Mouse (Mus musculus): ENCODE results near the gene Rufy1. TPM values are rescaled to one million over a fixed set of nuclear protein-coding genes. Genes with fewer than 3 reads are reported as not detected.

Gene Rufy1
- total and polyA plus RNA-seq, 3 experiments: 8.3 to 31.4 (median 13.8) TPM

DNA sequence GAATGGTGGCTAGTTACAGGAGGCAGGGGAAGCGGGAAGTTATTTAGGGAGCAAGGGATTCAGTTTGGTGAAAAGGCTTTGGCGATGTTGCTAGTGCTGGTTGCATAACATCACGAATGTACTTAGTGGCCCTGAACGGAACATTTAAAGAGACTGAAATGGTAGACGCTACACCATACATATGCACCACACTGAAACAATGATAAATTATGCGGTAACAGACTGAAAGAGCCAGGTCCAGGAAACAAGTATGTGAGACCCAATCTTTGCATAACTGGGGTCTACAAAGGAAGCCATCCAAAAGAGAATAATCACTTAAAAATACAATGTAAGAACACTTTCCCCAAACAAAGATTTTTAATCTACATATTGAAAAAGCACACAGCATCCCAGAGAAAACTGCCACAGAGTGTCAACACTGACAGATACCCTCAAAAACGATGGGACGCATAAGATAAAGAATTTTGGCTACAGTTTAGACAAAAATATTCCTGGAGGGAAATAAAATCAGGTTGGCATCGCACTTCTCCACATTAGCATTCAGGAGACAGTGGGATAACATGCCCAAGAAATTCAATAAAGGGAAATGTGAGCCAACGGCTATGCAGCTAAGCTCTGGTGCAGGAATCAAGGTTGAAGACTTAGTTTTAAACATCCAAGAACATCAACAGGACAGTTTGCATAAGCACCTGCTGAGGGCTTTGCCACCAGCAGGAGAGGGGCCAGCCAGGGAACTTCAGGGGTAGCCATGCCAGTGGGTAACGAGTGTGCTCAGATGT, 41.4 kb upstream of the Rufy1 start:
- ATAC-seq (ENCODE audit: extremely low read depth, insufficient number of reproducible peaks, low FRiP score, poor library complexity, severe bottlenecking) (no peak), DNase-seq (ENCODE audit: low spot score) (no peak)
- TF ChIP-seq GATA2 (IDR thresholded peaks at IDR 0.05; ENCODE audit: borderline replicate concordance, low read depth, low read length) (no peak), GATA1 (IDR thresholded peaks at IDR 0.05; ENCODE audit: borderline replicate concordance, low read length) (no peak), POLR2AphosphoS5 (IDR thresholded peaks at IDR 0.05; ENCODE audit: insufficient replicate concordance, low read depth, low read length) (no peak), TAL1 (conservative IDR thresholded peaks at IDR 0.05; ENCODE audit: low read depth, low read length) (no peak), CTCF (IDR thresholded peaks at IDR 0.05; ENCODE audit: low read depth, low read length) (no peak)
- peaks cover 12% of the 10 kb centered on the region for H3K9me3 ChIP-seq (replicated peaks)
- no peaks in the 10 kb centered on the region for H3K36me3 ChIP-seq (replicated peaks)
- no peak overlapping the region for H3K4me3 ChIP-seq (ENCODE audit: low read depth, low read length)
- no peaks in the 10 kb centered on the region for H3K27me3 ChIP-seq (ENCODE audit: insufficient read depth, low read length)
- H3K4me1 ChIP-seq (ENCODE audit: insufficient read depth, low read depth, low read length): no peaks in the 10 kb centered on the region

DNA sequence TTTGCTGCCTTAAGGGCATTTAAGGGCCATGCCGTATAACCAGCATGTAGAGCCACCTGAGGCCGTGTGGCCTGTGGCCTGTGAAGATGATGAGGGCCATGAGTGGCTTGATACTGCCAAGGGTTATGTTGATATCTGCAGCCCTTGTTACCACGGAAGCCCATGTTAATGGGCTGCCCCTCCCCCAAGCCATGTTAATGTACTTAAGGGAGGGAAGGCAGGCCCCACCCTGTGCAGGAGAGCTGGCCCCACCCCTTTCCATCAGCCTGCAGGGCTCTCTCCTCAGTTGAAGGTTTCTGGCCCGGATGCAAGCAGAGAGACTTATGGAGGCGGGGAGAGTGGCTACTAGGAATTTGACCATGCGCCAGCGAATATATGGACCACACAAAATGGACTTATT, 30.6 kb upstream of the Rufy1 start:
- no peaks in the 10 kb centered on the region for H3K9me3 ChIP-seq (replicated peaks)
- DNase-seq (ENCODE audit: low spot score) (no peak), ATAC-seq (ENCODE audit: extremely low read depth, insufficient number of reproducible peaks, low FRiP score, poor library complexity, severe bottlenecking) (no peak)
- H3K4me1 ChIP-seq (ENCODE audit: insufficient read depth, low read depth, low read length): no peaks in the 10 kb centered on the region
- H3K4me3 ChIP-seq (ENCODE audit: low read depth, low read length): no peak overlapping the region
- no peaks in the 10 kb centered on the region for H3K27me3 ChIP-seq (ENCODE audit: insufficient read depth, low read length)
- H3K36me3 ChIP-seq (replicated peaks): no peaks in the 10 kb centered on the region
- no peak for TF ChIP-seq TAL1 (conservative IDR thresholded peaks at IDR 0.05; ENCODE audit: low read depth, low read length)
- no peak for TF ChIP-seq POLR2AphosphoS5 (IDR thresholded peaks at IDR 0.05; ENCODE audit: insufficient replicate concordance, low read depth, low read length)
- TF ChIP-seq GATA2 (IDR thresholded peaks at IDR 0.05; ENCODE audit: borderline replicate concordance, low read depth, low read length): no peak
- TF ChIP-seq GATA1 (IDR thresholded peaks at IDR 0.05; ENCODE audit: borderline replicate concordance, low read length): no peak
- no peak for TF ChIP-seq CTCF (IDR thresholded peaks at IDR 0.05; ENCODE audit: low read depth, low read length)

DNA sequence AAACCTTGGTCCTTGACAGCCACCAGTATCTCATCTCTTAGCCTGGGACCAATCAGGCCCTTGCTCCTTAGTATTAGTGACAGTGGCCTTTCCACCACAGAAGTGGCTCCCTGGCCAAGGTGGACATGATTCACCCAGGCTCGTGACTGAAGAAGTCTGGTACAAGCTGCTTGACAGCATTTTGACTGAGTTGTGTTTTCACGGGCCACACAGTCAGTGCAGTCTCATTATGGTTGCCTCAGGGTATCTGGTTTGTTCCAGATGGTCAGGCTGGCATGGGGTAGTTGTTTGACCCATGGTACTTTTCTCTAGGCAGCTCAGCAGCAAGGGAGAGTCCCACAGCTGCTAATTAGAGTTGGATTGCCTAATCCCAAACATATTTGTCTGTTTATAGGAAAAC, 28.3 kb upstream of the Rufy1 start:
- DNase-seq (ENCODE audit: low spot score): no peak
- TF ChIP-seq CTCF (IDR thresholded peaks at IDR 0.05; ENCODE audit: low read depth, low read length) (no peak), TAL1 (conservative IDR thresholded peaks at IDR 0.05; ENCODE audit: low read depth, low read length) (no peak), GATA1 (IDR thresholded peaks at IDR 0.05; ENCODE audit: borderline replicate concordance, low read length) (no peak), POLR2AphosphoS5 (IDR thresholded peaks at IDR 0.05; ENCODE audit: insufficient replicate concordance, low read depth, low read length) (no peak), GATA2 (IDR thresholded peaks at IDR 0.05; ENCODE audit: borderline replicate concordance, low read depth, low read length) (no peak)

DNA sequence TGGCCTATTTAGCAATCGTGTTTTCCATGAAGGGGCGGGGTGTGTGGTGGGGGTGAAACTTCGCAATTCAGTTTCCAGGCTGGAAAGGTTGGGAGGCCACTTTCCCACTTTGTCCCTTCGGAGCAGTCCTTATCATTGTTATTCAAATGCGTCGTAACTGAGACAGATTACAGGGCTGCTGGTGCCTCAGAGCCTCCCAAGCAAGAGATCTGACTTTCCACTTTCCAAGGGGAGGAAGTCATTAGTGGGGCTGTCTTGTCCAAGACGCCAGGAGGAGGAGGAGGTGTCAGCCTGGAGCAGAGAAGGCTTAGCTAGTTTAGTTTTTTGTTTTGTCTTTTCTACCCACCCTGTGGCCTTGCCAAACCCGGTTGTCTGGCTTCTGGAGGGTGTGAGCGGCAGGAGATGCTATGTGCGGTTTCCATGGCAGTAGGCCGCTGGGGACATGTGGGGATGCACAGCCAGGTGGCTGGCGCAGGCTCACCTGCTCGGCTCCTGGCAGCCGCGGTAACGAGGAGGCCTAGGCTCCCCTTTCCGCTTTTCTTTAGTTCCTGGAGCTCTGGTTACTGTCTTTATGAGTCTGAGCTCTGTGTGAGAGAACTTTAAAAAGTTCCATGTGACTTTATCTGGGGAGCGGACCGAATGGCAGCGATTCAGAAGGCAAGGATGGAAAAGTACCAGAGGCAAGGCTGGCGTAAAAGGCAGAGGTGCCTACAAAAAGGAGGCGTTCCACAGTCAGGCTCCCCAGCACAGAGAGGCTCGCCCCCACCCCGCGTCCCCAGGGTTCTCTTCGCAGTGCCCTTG, 26.4 kb upstream of the Rufy1 start:
- Histone ChIP-seq H3K4me3 (ENCODE audit: low read depth, low read length) (no peak overlapping the region), H3K9me3 (replicated peaks) (no peaks in the 10 kb centered on the region), H3K36me3 (replicated peaks) (no peaks in the 10 kb centered on the region), H3K27me3 (ENCODE audit: insufficient read depth, low read length) (no peaks in the 10 kb centered on the region), H3K4me1 (ENCODE audit: insufficient read depth, low read depth, low read length) (no peaks in the 10 kb centered on the region)
- DNase-seq (ENCODE audit: low spot score) (no peak), ATAC-seq (ENCODE audit: extremely low read depth, insufficient number of reproducible peaks, low FRiP score, poor library complexity, severe bottlenecking) (no peak)
- no peak for TF ChIP-seq CTCF (IDR thresholded peaks at IDR 0.05; ENCODE audit: low read depth, low read length)
- TF ChIP-seq GATA1 (IDR thresholded peaks at IDR 0.05; ENCODE audit: borderline replicate concordance, low read length): no peak
- no peak for TF ChIP-seq TAL1 (conservative IDR thresholded peaks at IDR 0.05; ENCODE audit: low read depth, low read length)
- TF ChIP-seq POLR2AphosphoS5 (IDR thresholded peaks at IDR 0.05; ENCODE audit: insufficient replicate concordance, low read depth, low read length): no peak
- no peak for TF ChIP-seq GATA2 (IDR thresholded peaks at IDR 0.05; ENCODE audit: borderline replicate concordance, low read depth, low read length)

More for the DNA sequence above, 28.3 kb upstream of the Rufy1 start:
- no peak for ATAC-seq (ENCODE audit: extremely low read depth, insufficient number of reproducible peaks, low FRiP score, poor library complexity, severe bottlenecking)
- no peaks in the 10 kb centered on the region for H3K4me1 ChIP-seq (ENCODE audit: insufficient read depth, low read depth, low read length)
- no peaks in the 10 kb centered on the region for H3K27me3 ChIP-seq (ENCODE audit: insufficient read depth, low read length)
- no peak overlapping the region for H3K4me3 ChIP-seq (ENCODE audit: low read depth, low read length)
- no peaks in the 10 kb centered on the region for H3K36me3 ChIP-seq (replicated peaks)
- H3K9me3 ChIP-seq (replicated peaks): no peaks in the 10 kb centered on the region

DNA sequence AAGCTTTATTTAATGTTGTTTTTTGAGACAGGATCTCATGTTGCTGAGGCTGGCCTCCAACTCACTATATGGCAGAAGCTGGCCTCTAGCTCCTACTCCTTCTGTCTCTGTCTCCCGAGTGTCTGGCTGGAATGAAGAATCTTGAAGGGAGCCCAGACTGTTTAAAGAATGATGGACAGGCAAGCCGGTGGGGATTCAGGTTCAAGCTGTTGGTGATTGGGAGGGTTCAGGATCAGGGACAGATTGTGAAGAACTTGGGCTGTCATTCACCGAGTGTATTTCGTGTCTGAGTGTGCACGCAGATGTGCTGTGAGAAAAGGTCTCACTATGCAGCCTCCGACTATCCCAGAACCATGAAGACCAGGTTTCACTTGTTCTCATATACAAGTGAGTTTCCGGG, 25.5 kb upstream of the Rufy1 start:
- ATAC-seq (ENCODE audit: extremely low read depth, insufficient number of reproducible peaks, low FRiP score, poor library complexity, severe bottlenecking) (no peak), DNase-seq (ENCODE audit: low spot score) (no peak)
- Histone ChIP-seq H3K27me3 (ENCODE audit: insufficient read depth, low read length) (no peaks in the 10 kb centered on the region), H3K9me3 (replicated peaks) (no peaks in the 10 kb centered on the region), H3K4me3 (ENCODE audit: low read depth, low read length) (no peak overlapping the region), H3K36me3 (replicated peaks) (no peaks in the 10 kb centered on the region), H3K4me1 (ENCODE audit: insufficient read depth, low read depth, low read length) (no peaks in the 10 kb centered on the region)
- TF ChIP-seq POLR2AphosphoS5 (IDR thresholded peaks at IDR 0.05; ENCODE audit: insufficient replicate concordance, low read depth, low read length) (no peak), GATA1 (IDR thresholded peaks at IDR 0.05; ENCODE audit: borderline replicate concordance, low read length) (no peak), GATA2 (IDR thresholded peaks at IDR 0.05; ENCODE audit: borderline replicate concordance, low read depth, low read length) (no peak), CTCF (IDR thresholded peaks at IDR 0.05; ENCODE audit: low read depth, low read length) (no peak), TAL1 (conservative IDR thresholded peaks at IDR 0.05; ENCODE audit: low read depth, low read length) (no peak)

DNA sequence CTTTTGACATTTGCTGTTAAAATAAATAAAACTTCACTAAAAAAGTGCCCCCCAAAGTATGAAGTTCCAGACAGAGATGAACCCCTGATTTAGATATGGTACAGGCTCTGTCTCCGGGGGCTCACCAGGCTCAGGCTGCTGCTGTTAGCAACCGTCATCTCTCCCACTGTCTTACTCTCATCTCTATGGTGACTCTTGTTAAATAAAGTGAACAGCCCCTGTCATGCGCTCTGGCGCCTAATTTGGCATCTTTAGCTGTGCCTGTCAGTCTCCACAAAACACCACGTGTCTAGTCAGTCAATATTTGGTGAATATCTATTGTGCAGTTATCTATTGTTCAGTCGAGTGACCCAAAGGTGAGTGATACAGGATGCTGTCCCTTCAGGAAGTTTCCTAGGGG, 24.0 kb upstream of the Rufy1 start:
- no peaks in the 10 kb centered on the region for H3K27me3 ChIP-seq (ENCODE audit: insufficient read depth, low read length)
- no peak for TF ChIP-seq TAL1 (conservative IDR thresholded peaks at IDR 0.05; ENCODE audit: low read depth, low read length)
- no peak for TF ChIP-seq CTCF (IDR thresholded peaks at IDR 0.05; ENCODE audit: low read depth, low read length)
- no peak for TF ChIP-seq GATA1 (IDR thresholded peaks at IDR 0.05; ENCODE audit: borderline replicate concordance, low read length)
- no peak for TF ChIP-seq GATA2 (IDR thresholded peaks at IDR 0.05; ENCODE audit: borderline replicate concordance, low read depth, low read length)
- TF ChIP-seq POLR2AphosphoS5 (IDR thresholded peaks at IDR 0.05; ENCODE audit: insufficient replicate concordance, low read depth, low read length): no peak
- H3K36me3 ChIP-seq (replicated peaks): no peaks in the 10 kb centered on the region
- ATAC-seq (ENCODE audit: extremely low read depth, insufficient number of reproducible peaks, low FRiP score, poor library complexity, severe bottlenecking) (no peak), DNase-seq (ENCODE audit: low spot score) (no peak)
- no peaks in the 10 kb centered on the region for H3K4me1 ChIP-seq (ENCODE audit: insufficient read depth, low read depth, low read length)
- no peaks in the 10 kb centered on the region for H3K9me3 ChIP-seq (replicated peaks)
- H3K4me3 ChIP-seq (ENCODE audit: low read depth, low read length): no peak overlapping the region

All from G1E (cell line).